Mouse (Mus musculus): ENCODE measurements around the gene Sprr1b. TPM values are rescaled to one million over a fixed set of nuclear protein-coding genes. Genes with fewer than 3 reads are reported as not detected.
"Not testable (repeated sequence)": the region's sequence is repeated elsewhere in the genome, so short reads cannot be mapped to it uniquely, and the experiment has no call there.

Gene Sprr1b
- polyA plus RNA-seq (2015; fragmentation: Nextera tagmentation; extraction: Ambion mirVana): not detected in 2 replicates

- H3K9me3 ChIP-seq (replicated peaks): no peaks in the 10 kb centered on the region
- ATAC-seq (ENCODE audit: low read depth) (no peak), DNase-seq (no peak)
- H3K4me1 ChIP-seq (replicated peaks): no peaks in the 10 kb centered on the region
- H3K27ac ChIP-seq: no peak within 1 kb of the TSS
- no peak within 1 kb of the TSS for H3K4me2 ChIP-seq
- no peak within 1 kb of the TSS for H3K9ac ChIP-seq
- H3K27me3 ChIP-seq: no peaks in the 10 kb centered on the region
- no peak within 1 kb of the TSS for H3K4me3 ChIP-seq (replicated peaks)
- H3K36me3 ChIP-seq: no peaks in the 10 kb centered on the region
- WGBS (ENCODE audit: insufficient replicate concordance): 72% methylated on average over 3 of the region's 3 CpGs
Measured at GRCm38 (mm10) chr3:92438689-92439088, at the start of gene Sprr1b. Sprr1b (minus strand) TSS chr3:92438789.

- Histone ChIP-seq H3K4me1 (replicated peaks) (no peaks in the 10 kb centered on the region), H3K27ac (no peak overlapping the region), H3K4me2 (no peak overlapping the region), H3K4me3 (replicated peaks) (no peak overlapping the region), H3K9me3 (replicated peaks) (no peaks in the 10 kb centered on the region), H3K36me3 (no peaks in the 10 kb centered on the region), H3K9ac (no peak overlapping the region), H3K27me3 (no peaks in the 10 kb centered on the region)
- 22% methylated on average over 1 of the region's 1 CpGs for WGBS (ENCODE audit: insufficient replicate concordance)
- no peak for ATAC-seq (ENCODE audit: low read depth)
- no peak for DNase-seq
Measured at GRCm38 (mm10) chr3:92486307-92486706, 47.7 kb upstream of the Sprr1b start.

GRCm38 (mm10) chr3:92485863-92486262 lies 47.3 kb upstream of the Sprr1b start, which contains the start of gene Sprr1a:
Sprr1a (minus strand) TSS chr3:92485895.
- DNase-seq (no peak), ATAC-seq (ENCODE audit: low read depth) (no peak)
- Histone ChIP-seq H3K9me3 (replicated peaks) (no peaks in the 10 kb centered on the region), H3K4me3 (replicated peaks) (no peak within 1 kb of the TSS), H3K4me1 (replicated peaks) (no peaks in the 10 kb centered on the region), H3K4me2 (no peak within 1 kb of the TSS), H3K27me3 (no peaks in the 10 kb centered on the region), H3K36me3 (no peaks in the 10 kb centered on the region), H3K9ac (no peak within 1 kb of the TSS), H3K27ac (no peak within 1 kb of the TSS)

- H3K27ac ChIP-seq; H3K36me3 ChIP-seq; H3K27me3 ChIP-seq; DNase-seq; H3K4me2 ChIP-seq; H3K9ac ChIP-seq; ATAC-seq (ENCODE audit: low read depth); H3K9me3 ChIP-seq (replicated peaks); H3K4me3 ChIP-seq (replicated peaks); H3K4me1 ChIP-seq (replicated peaks): not testable (repeated sequence)
Measured at GRCm38 (mm10) chr3:92481249-92481648, 42.7 kb upstream of the Sprr1b start.

GRCm38 (mm10) chr3:92470111-92470510 lies 31.5 kb upstream of the Sprr1b start:
- Histone ChIP-seq H3K36me3 (no peaks in the 10 kb centered on the region), H3K9ac (no peak overlapping the region)

GRCm38 (mm10) chr3:92467424-92467823 lies 28.8 kb upstream of the Sprr1b start:
- DNase-seq: no peak
- H3K27me3 ChIP-seq: no peaks in the 10 kb centered on the region
- no peaks in the 10 kb centered on the region for H3K36me3 ChIP-seq
- H3K4me1 ChIP-seq (replicated peaks): no peaks in the 10 kb centered on the region
- ATAC-seq (ENCODE audit: low read depth): no peak
- H3K4me3 ChIP-seq (replicated peaks): no peak overlapping the region
- H3K9me3 ChIP-seq (replicated peaks): no peaks in the 10 kb centered on the region
- H3K9ac ChIP-seq: no peak overlapping the region
- no peak overlapping the region for H3K27ac ChIP-seq
- no peak overlapping the region for H3K4me2 ChIP-seq

More at GRCm38 (mm10) chr3:92470111-92470510, 31.5 kb upstream of the Sprr1b start:
- Histone ChIP-seq H3K4me2 (no peak overlapping the region), H3K4me3 (replicated peaks) (no peak overlapping the region), H3K4me1 (replicated peaks) (no peaks in the 10 kb centered on the region), H3K27ac (no peak overlapping the region), H3K27me3 (no peaks in the 10 kb centered on the region), H3K9me3 (replicated peaks) (no peaks in the 10 kb centered on the region)
- WGBS (ENCODE audit: insufficient replicate concordance): 51% methylated on average over 2 of the region's 2 CpGs
- DNase-seq: no peak
- ATAC-seq (ENCODE audit: low read depth): no peak

GRCm38 (mm10) chr3:92466576-92466975 lies 28.0 kb upstream of the Sprr1b start:
- H3K9me3 ChIP-seq (replicated peaks): no peaks in the 10 kb centered on the region
- no peak overlapping the region for H3K4me3 ChIP-seq (replicated peaks)
- WGBS (ENCODE audit: insufficient replicate concordance): 69% methylated on average over 1 of the region's 1 CpGs
- no peaks in the 10 kb centered on the region for H3K4me1 ChIP-seq (replicated peaks)
- DNase-seq (no peak), ATAC-seq (ENCODE audit: low read depth) (no peak)
- no peak overlapping the region for H3K9ac ChIP-seq
- no peaks in the 10 kb centered on the region for H3K27me3 ChIP-seq
- H3K27ac ChIP-seq: no peak overlapping the region
- no peaks in the 10 kb centered on the region for H3K36me3 ChIP-seq
- H3K4me2 ChIP-seq: no peak overlapping the region

GRCm38 (mm10) chr3:92458620-92459019 lies 20.0 kb upstream of the Sprr1b start, which contains the start of gene Sprr3:
Sprr3 (minus strand) TSS chr3:92458720.
- DNase-seq (no peak), ATAC-seq (ENCODE audit: low read depth) (no peak)
- Histone ChIP-seq H3K27ac (no peak within 1 kb of the TSS), H3K4me2 (no peak within 1 kb of the TSS), H3K9me3 (replicated peaks) (no peaks in the 10 kb centered on the region), H3K4me3 (replicated peaks) (no peak within 1 kb of the TSS), H3K36me3 (no peaks in the 10 kb centered on the region), H3K4me1 (replicated peaks) (no peaks in the 10 kb centered on the region), H3K27me3 (no peaks in the 10 kb centered on the region), H3K9ac (no peak within 1 kb of the TSS)
- 43% methylated on average over 2 of the region's 2 CpGs for WGBS (ENCODE audit: insufficient replicate concordance)

- 74% methylated on average over 5 of the region's 5 CpGs for WGBS (ENCODE audit: insufficient replicate concordance)
- Histone ChIP-seq H3K4me2 (no peak overlapping the region), H3K4me3 (replicated peaks) (no peak overlapping the region), H3K4me1 (replicated peaks) (no peaks in the 10 kb centered on the region), H3K9ac (no peak overlapping the region), H3K9me3 (replicated peaks) (no peaks in the 10 kb centered on the region), H3K27me3 (no peaks in the 10 kb centered on the region), H3K27ac (no peak overlapping the region), H3K36me3 (no peaks in the 10 kb centered on the region)
- DNase-seq (no peak), ATAC-seq (ENCODE audit: low read depth) (no peak)
Measured at GRCm38 (mm10) chr3:92455151-92455550, 16.6 kb upstream of the Sprr1b start.

- H3K27ac ChIP-seq: no peak overlapping the region
- no peak overlapping the region for H3K4me3 ChIP-seq (replicated peaks)
- DNase-seq: no peak
- no peak overlapping the region for H3K4me2 ChIP-seq
- no peaks in the 10 kb centered on the region for H3K27me3 ChIP-seq
- no peaks in the 10 kb centered on the region for H3K4me1 ChIP-seq (replicated peaks)
- WGBS (ENCODE audit: insufficient replicate concordance): 58% methylated on average over 3 of the region's 3 CpGs
- no peak for ATAC-seq (ENCODE audit: low read depth)
- H3K36me3 ChIP-seq: no peaks in the 10 kb centered on the region
- H3K9ac ChIP-seq: no peak overlapping the region
- H3K9me3 ChIP-seq (replicated peaks): no peaks in the 10 kb centered on the region
Measured at GRCm38 (mm10) chr3:92440177-92440576, 1.6 kb upstream of the Sprr1b start.

GRCm38 (mm10) chr3:92432282-92432681 lies 6.3 kb downstream of the Sprr1b start, which contains the start of gene Sprr2k:
Sprr2k (plus strand) TSS chr3:92432582.
- no peak for DNase-seq
- no peaks in the 10 kb centered on the region for H3K36me3 ChIP-seq
- 75% methylated on average over 2 of the region's 2 CpGs for WGBS (ENCODE audit: insufficient replicate concordance)
- H3K9ac ChIP-seq: no peak within 1 kb of the TSS
- no peak within 1 kb of the TSS for H3K4me3 ChIP-seq (replicated peaks)
- no peaks in the 10 kb centered on the region for H3K4me1 ChIP-seq (replicated peaks)
- no peaks in the 10 kb centered on the region for H3K27me3 ChIP-seq
- H3K9me3 ChIP-seq (replicated peaks): no peaks in the 10 kb centered on the region
- no peak within 1 kb of the TSS for H3K27ac ChIP-seq
- H3K4me2 ChIP-seq: no peak within 1 kb of the TSS
- ATAC-seq (ENCODE audit: low read depth): no peak

- no peaks in the 10 kb centered on the region for H3K4me1 ChIP-seq (replicated peaks)
- H3K9ac ChIP-seq: no peak within 1 kb of the TSS
- ATAC-seq (ENCODE audit: low read depth) (no peak), DNase-seq (no peak)
- no peak within 1 kb of the TSS for H3K27ac ChIP-seq
- 68% methylated on average over 6 of the region's 6 CpGs for WGBS (ENCODE audit: insufficient replicate concordance)
- H3K4me3 ChIP-seq (replicated peaks): no peak within 1 kb of the TSS
- H3K9me3 ChIP-seq (replicated peaks): no peaks in the 10 kb centered on the region
- no peak within 1 kb of the TSS for H3K4me2 ChIP-seq
- H3K27me3 ChIP-seq: no peaks in the 10 kb centered on the region
- no peaks in the 10 kb centered on the region for H3K36me3 ChIP-seq
Measured at GRCm38 (mm10) chr3:92429323-92429722, 9.3 kb downstream of the Sprr1b start, which contains the start of gene Gm9774. Gm9774 (minus strand) TSS chr3:92429423.

Data from liver, embryonic 13.5 days (tissue).